Mouse (Mus musculus) activated CD4-positive, CD25-positive, alpha-beta regulatory T cell, adult 9 weeks (primary cell): ENCODE results near the gene Olfr1155. TPM values are rescaled to one million over a fixed set of nuclear protein-coding genes. Genes with fewer than 3 reads are reported as not detected.

Experiments used
- polyA plus RNA-seq: library from polyadenylated mRNA; unstranded; fragments of 100-300 nt; shearing (Covaris generic); gene quantifications from one replicate; pipeline ENCODE4 v1.2.1, GENCODE M21; 2017

Olfr1155 gene
- not detected for polyA plus RNA-seq

GRCm38 (mm10) chr2:87945037-87945436 lies at the start of gene Olfr1155:
Gene Olfr1155 (minus strand): TSS chr2:87945137.

DNA sequence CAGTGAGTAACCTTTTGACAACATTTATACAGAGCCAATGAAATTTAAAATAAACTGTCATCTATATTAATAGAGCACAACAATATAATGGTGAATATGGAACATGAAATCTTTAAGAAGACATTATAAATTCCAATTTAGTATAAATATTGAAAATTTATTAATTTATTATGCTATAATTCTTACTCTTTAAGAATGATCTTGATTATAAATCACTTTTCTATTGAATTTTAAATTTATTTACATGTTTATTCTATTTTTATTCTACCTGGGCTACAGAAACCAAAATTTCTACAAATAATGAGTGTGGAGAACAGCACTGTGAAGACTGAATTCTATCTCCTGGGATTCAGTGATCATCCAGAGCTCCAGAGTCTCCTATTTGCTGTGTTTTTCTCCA lies 44.9 kb upstream of the Olfr1155 start, which contains the start of gene Olfr1158:
TSS of gene Olfr1158 (plus strand) at position 301 of the 400 bp plus-strand sequence.

GRCm38 (mm10) chr2:87974563-87974962 lies 29.6 kb upstream of the Olfr1155 start, which contains the start of gene Olfr74:
Gene Olfr74 (minus strand): TSS chr2:87974663.

GRCm38 (mm10) chr2:87968199-87968598 lies 23.3 kb upstream of the Olfr1155 start, which contains the start of gene Olfr1157:
Gene Olfr1157 (minus strand): TSS chr2:87968299.

GRCm38 (mm10) chr2:87953000-87953399 lies 8.1 kb upstream of the Olfr1155 start, which contains the start of gene Olfr1156:
Gene Olfr1156 (minus strand): TSS chr2:87953100.

DNA sequence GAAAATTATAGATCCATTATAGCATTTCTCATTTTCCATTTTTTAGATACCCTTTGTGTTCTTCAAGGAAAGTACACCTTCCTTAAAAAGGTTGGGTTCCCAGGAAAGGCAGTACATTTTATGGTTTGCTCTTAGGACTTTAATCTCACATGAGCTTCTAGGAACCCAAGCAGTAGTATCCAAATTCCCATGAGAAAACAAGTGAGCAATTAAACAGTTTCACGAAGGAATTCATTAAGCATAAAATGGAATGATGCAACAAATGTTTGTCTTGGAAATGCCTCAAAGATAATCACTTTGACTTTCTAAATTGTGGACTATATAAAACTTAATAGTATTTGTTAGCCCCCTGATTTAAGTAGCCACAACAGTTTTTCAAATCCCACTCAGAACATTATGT lies 39.9 kb downstream of the Olfr1155 start, which contains the start of gene Olfr1154:
TSS of gene Olfr1154 (minus strand) at position 101 of the 400 bp plus-strand sequence.

GRCm38 (mm10) chr2:87894662-87895061 lies 50.3 kb downstream of the Olfr1155 start, which contains the start of gene Olfr1153:
Gene Olfr1153 (plus strand): TSS chr2:87894962.

Other genes starting within 250 kb of the Olfr1155 start
- gene Olfr1137, start 232.0 kb downstream of the Olfr1155 start, polyA plus RNA-seq, result not detected
- not detected for gene Olfr1138, start 205.2 kb downstream of the Olfr1155 start, polyA plus RNA-seq
- not detected for gene Olfr1140, start 201.4 kb downstream of the Olfr1155 start, polyA plus RNA-seq
- not detected for gene Olfr1141, start 191.1 kb downstream of the Olfr1155 start, polyA plus RNA-seq
- gene Olfr152, start 165.7 kb downstream of the Olfr1155 start, polyA plus RNA-seq, result not detected
- not detected for gene Olfr1143, start 144.5 kb downstream of the Olfr1155 start, polyA plus RNA-seq
- gene Olfr1145, start 135.3 kb downstream of the Olfr1155 start, polyA plus RNA-seq, result not detected
- gene Olfr1148, start 114.6 kb downstream of the Olfr1155 start, polyA plus RNA-seq, result not detected
- not detected for gene Olfr1150-ps1, start 101.1 kb downstream of the Olfr1155 start, polyA plus RNA-seq
- gene Olfr1151, start 89.3 kb downstream of the Olfr1155 start, polyA plus RNA-seq, result not detected
- gene Olfr1152, start 78.6 kb downstream of the Olfr1155 start, polyA plus RNA-seq, result not detected
- not detected for gene Olfr1153, start 50.2 kb downstream of the Olfr1155 start, polyA plus RNA-seq
- gene Olfr1154, start 40.0 kb downstream of the Olfr1155 start, polyA plus RNA-seq, result not detected
- gene Olfr1156, start 8.0 kb upstream of the Olfr1155 start, polyA plus RNA-seq, result 0.20 TPM
- not detected for gene Olfr1157, start 23.2 kb upstream of the Olfr1155 start, polyA plus RNA-seq
- gene Olfr74, start 29.5 kb upstream of the Olfr1155 start, polyA plus RNA-seq, result not detected
- gene Olfr1158, start 45.0 kb upstream of the Olfr1155 start, polyA plus RNA-seq, result not detected
- not detected for gene Olfr1160, start 63.1 kb upstream of the Olfr1155 start, polyA plus RNA-seq
- not detected for gene Olfr1161, start 77.6 kb upstream of the Olfr1155 start, polyA plus RNA-seq
- gene Olfr73, start 92.6 kb upstream of the Olfr1155 start, polyA plus RNA-seq, result not detected
- gene Olfr1162, start 106.0 kb upstream of the Olfr1155 start, polyA plus RNA-seq, result not detected
- gene Olfr1163, start 126.7 kb upstream of the Olfr1155 start, polyA plus RNA-seq, result not detected
- not detected for gene Olfr1164, start 148.8 kb upstream of the Olfr1155 start, polyA plus RNA-seq
- gene Olfr1166, start 183.1 kb upstream of the Olfr1155 start, polyA plus RNA-seq, result not detected
- gene Olfr1167, start 210.1 kb upstream of the Olfr1155 start, polyA plus RNA-seq, result not detected
- not detected for gene Olfr1168, start 236.7 kb upstream of the Olfr1155 start, polyA plus RNA-seq